Mouse (Mus musculus) kidney, postnatal 4 days (tissue): ENCODE measurements around the gene Olfr665.
"Not testable (repeated sequence)": the region's sequence is repeated elsewhere in the genome, so short reads cannot be mapped to it uniquely, and the experiment has no call there.

Experiments used
- DNase-seq, 2 experiments: peaks; one replicate each; pipeline ENCODE4 v3.0.0; 2021; ENCODE audit warnings: mixed read lengths in 2 of 2

The Olfr665 gene

DNA sequence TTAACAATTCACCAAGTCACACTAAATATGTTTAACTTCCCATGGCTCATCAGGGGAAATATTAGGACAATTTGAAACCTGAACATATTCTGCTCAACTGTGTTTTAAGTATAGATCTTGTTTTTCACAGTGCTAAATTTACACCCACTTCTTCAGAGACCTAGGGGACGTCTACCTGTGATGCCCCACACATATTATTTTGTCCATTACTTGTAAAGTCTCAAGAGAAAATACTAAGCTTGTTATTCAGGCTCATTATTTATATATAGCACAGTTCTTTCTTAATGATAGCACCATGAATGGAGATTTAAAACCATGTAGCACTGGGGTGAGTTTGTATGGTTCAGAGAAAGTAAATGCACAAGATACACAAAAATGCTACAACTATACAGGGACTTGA is at the start of gene Olfr665:
Gene Olfr665, plus strand, starts transcription at position 301 of the 400 bp plus-strand sequence.
- no peak for DNase-seq

DNA sequence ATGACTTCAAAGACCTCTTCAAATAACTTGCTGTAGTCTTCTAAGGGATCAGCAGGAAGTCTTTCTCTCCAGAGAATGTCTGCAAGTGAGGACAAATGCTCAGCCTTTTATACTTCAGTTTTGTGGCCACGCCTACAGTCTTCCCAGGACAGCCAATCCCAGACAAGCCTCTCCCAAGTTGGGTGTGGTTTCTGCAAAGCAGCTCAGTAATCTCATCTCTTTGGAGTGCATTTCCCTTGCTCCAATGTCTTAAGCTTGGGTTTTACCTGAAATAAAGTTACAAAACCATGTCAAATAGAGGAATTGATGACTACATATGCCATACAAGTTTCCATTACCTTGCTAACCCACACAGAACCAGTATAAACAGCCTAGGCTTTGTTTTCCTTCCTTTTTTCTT is 35.3 kb upstream of the Olfr665 start, which contains the start of gene Usp17lb:
Gene Usp17lb, minus strand, starts transcription at position 101 of the 400 bp plus-strand sequence.
- DNase-seq = no peak

DNA sequence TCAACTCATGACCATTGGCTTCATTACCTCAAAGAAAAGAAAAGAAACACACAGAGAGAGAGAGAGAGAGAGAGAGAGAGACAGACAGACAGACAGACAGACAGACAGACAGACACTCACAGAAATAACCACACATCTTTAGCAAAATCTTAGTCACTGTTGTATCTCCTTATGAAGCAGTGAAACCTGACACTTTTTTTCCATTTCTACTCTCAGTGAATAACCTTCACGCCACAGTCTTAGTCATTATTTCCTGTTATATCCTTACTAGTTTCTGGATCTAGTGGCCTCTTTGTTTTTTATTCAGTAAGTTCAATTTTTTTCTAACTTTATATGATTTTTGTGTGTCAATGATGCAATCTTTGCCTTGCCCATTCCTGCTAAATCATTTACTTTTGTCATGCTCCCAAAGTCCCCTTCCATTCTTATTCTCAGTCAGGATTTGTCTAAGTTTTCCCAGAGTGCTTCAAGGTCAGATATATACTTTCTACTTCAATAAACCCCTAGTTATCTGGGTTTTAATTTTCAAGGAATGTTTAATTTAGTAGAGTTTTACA is 34.0 kb upstream of the Olfr665 start:
- DNase-seq = no peak

DNA sequence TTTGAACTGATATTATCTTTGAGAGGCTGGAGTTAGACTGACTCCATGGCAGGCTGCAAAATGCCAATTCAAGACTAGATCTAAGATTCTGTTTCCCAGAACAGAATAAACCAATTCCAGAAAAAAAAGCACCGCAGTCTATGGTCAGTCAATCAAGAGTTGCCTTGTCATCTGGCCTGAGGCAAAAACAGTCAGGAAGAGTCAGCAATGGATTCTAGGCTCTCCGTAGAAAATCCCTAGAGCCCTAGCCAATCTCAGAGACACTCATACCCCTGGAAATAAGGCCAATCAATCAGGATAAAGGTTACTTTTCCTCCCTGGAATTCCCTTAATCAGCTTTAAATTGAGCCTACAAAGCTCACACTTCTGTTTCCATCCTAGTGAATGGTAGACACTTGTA is 26.3 kb upstream of the Olfr665 start:
- DNase-seq = not testable (repeated sequence)

DNA sequence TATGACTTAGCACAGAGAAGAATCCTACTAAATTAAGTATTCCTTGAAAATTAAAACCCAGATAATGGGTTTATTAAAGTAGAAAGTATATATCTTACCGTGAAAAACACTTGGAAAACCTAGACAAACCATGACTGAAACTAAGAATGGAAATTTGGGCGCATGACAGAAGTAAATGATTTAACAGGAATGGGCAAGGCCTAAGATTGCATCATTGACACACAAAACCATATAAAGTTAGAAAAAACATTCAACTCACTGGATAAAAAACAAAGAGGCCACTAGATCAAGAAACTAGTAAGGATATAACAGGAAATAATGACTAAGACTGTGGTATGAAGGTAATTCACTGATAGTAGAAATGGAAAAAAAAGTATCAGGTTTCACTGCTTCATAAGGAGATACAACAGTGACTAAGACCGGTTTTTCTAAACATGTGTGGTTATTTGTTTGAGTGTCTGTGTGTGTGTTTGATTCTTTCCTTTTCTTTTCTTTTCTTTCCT is 22.5 kb upstream of the Olfr665 start:
- no peak for DNase-seq

DNA sequence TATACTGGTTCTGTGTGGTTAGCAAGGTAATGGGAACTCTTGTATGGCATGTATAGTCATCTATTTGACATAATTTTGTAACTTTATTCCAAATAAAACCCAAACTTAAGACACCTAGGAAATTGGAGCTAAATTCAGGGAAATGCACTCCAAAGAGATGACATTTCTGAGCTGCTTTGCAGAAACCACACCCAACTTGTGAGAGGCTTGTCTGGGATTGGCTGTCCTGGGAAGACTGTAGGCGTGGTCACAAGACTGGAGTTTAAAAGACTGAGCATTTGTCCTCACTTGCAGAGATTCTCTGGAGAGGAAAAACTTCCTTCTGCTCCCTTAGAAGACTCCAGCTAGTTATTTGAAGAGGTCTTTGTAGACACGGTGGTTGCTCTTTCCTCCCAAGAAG is 21.1 kb upstream of the Olfr665 start, which contains the start of gene Usp17la:
Gene Usp17la, plus strand, starts transcription at position 301 of the 400 bp plus-strand sequence.
- not testable (repeated sequence) for DNase-seq

DNA sequence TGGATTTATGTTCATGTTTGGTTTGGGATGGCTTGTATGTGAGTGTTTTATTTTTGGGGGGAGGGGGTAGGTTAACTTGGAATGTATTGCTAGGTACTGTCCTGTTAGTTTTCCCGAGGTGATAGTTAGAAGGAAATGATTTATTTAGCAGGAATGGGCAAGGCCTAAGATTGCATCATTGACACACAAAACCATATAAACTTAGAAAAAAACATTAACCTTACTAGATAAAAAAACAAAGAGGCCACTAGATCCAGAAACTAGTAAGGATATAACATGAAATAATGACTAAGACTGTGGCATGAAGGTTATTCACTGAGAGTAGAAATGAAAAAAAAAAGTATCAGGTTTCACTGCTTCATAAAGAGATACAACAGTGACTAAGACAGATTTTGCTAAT is 20.1 kb upstream of the Olfr665 start:
- DNase-seq = no peak

DNA sequence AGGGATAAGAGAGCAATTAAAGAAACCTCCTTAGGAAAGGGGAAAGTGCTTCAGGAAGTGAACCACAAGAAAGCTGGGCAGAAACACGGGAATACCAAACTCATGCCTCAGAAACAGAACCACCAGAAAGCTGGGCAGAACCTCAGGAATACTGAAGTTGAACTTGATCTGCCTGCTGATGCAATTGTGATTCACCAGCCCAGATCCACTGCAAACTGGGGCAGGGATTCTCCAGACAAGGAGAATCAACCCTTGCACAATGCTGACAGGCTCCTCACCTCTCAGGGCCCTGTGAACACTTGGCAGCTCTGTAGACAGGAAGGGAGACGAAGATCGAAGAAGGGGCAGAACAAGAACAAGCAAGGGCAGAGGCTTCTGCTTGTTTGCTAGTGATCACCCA is 16.4 kb upstream of the Olfr665 start:
- DNase-seq = no peak

DNA sequence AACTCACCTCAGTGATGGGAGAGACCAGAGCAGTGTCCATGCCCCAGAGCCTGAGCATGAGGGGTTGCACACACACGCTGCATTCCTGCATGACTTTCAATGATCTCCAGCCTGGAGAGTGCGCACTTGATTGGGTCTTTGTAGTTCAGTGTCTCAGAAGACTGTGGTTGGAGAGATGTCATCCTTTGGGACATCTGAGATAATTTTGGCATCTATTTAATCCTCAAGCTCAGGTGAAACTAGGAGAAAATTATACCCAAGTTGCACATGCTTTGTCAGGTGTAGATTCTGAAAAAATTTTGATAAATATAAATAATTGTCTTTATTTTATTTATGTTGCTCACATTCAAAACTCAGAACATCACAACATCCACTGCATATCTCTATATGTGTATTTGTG is 18.0 kb downstream of the Olfr665 start, which contains the start of gene Olfr666:
Gene Olfr666, minus strand, starts transcription at position 101 of the 400 bp plus-strand sequence.
- DNase-seq = no peak

DNA sequence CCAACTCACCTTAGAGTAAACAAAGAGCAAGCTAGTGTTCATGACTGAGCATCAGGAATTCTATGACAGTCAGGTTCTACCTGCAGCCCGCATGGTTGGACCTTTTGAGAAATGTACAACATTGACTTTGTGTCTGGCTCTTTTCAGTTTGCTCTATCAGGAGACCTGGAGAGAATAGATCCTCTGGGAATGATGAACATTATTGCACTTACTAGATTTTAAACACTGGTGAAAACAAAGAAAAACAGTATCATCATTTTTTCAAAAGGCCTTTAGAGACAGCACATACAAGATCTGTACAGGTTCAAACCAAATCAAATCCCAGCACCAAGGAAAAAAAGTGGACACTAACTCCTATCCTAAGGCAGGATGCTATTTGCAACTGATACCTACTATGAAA is 43.6 kb downstream of the Olfr665 start, which contains the start of gene Olfr667:
Gene Olfr667, minus strand, starts transcription at position 101 of the 400 bp plus-strand sequence.
- no peak for DNase-seq

DNA sequence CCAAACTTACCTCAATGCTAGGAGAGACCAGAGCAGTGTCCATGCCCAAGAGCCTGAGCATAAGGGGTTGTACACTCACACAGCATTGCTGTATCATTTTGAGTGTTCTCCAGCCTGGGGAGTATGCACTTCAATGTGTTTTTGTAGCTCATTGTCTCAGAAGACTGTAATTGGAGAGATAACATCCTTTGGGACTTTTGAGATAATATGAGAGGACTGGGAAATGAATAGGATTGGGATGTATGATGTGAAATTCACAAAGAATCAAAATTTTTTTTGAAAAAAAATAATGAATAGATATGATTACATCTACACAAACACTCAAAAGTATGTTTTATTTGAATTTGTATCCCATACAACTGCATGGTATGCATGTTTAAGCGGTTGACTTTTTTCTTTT is 50.1 kb downstream of the Olfr665 start, which contains the start of gene Olfr668:
Gene Olfr668, minus strand, starts transcription at position 101 of the 400 bp plus-strand sequence.
- DNase-seq = no peak
